Mouse (Mus musculus): ENCODE measurements around the gene Olfr320.
"Not testable (repeated sequence)": the region's sequence is repeated elsewhere in the genome, so short reads cannot be mapped to it uniquely, and the experiment has no call there.

DNA sequence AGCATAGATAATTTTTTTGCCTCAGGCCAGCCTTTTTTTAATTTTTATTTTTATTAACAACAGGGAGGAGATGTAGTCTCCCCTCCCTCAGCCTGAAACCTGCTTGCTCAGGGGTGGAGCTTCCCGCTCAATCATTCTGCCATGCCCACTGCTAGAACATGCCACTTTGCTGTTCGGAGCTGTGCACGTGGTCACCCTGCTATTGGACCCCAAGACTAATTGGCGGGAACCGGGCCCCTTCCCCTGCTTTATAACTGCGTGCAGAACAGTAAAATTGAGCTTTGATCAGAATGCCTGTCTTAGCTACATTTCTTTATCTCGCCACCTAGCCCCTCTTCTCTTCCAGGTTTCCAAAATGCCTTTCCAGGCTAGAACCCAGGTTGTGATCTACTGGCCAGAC lies 36.8 kb downstream of the Olfr320 start:
- not testable (repeated sequence) for TF ChIP-seq CTCF, POLR2A (IDR thresholded peaks at IDR 0.05; ENCODE audit: insufficient read depth, low read depth, low read length)
